Mouse (Mus musculus): ENCODE data around the gene Hirip3.

GRCm38 (mm10) chr7:126856741-126857420 lies 4.9 kb upstream of the Hirip3 start:
- TF ChIP-seq CTCF (IDR thresholded peaks at IDR 0.05; ENCODE audit: low read depth, low read length) (no peak), TAL1 (conservative IDR thresholded peaks at IDR 0.05; ENCODE audit: low read depth, low read length) (no peak), POLR2AphosphoS5 (IDR thresholded peaks at IDR 0.05; ENCODE audit: insufficient replicate concordance, low read depth, low read length) (no peak)
